8 mouse cellular contexts compared by ENCODE assay signal in the genomic region with DNA sequence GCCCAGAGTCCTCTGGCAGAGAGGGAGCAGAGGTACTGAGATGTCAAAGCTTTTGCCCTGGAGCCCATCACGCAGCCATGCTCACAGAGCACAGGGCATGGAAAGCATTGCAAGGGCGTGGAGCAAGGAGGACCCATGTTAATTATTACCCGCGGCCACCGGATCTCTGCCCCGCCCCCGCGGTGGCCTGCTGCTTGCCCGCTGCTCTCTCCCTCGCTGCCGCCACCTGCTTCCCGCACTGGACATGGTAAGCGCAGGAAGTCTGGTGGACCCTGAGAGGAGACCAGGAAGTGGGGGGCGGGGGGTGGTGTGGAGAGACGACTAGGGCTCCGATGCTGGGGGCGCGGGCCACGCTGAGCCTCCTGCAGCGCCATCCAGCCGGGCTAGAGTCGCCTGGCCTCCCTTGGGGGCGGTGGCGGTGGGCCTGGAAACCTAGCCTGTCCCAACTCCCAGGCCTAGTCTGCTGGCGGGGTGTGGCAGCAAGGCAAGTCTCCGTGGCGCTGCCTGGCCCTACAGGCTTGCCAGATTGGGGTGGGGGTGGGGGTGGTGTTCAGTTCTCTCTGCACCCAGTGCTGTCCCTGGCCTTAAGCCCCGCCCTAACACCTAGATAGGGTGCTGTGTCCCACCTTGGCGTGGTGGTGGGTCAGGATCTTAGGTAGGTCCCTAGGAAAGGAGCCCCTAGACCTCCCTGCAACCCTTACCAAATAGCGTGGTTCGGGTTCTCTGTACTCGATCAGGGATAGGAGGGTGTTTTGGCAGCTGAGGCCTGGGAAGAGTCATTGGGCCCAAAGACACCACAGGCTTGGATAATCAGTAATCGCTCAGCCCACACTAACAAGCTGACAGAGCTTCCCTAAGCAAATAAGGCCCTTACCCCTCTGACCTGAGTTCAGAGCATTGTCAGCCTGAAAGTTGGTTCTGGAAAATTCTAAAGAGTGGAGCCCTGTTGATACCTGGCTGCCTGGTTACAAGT. TPM values are rescaled to one million over a fixed set of nuclear protein-coding genes. Genes with fewer than 3 reads are reported as not detected.
DNase-seq lines count a peak whose midpoint lies in the region; ATAC-seq lines count a peak whose summit lies in the region.

Gene Pcbd1, plus strand, starts transcription at position 162 of the 973 bp plus-strand sequence.

- H3K4me2 ChIP-seq in embryonic facial prominence, embryonic 12.5 days (replicated peaks) = peak within 1 kb of the TSS; percentile 76
- peak within 1 kb of the TSS; percentile 74 for H3K4me2 ChIP-seq in hindbrain, embryonic 14.5 days (replicated peaks)
- H3K4me2 ChIP-seq in limb, embryonic 13.5 days (replicated peaks) = peak within 1 kb of the TSS; percentile 75
- H3K4me2 ChIP-seq in midbrain, embryonic 12.5 days (replicated peaks) = peak within 1 kb of the TSS; percentile 73

- H3K9ac ChIP-seq in embryonic facial prominence, embryonic 12.5 days = peak within 1 kb of the TSS; percentile 64
- peak within 1 kb of the TSS; percentile 69 for H3K9ac ChIP-seq in hindbrain, embryonic 14.5 days
- H3K9ac ChIP-seq in limb, embryonic 13.5 days = peak within 1 kb of the TSS; percentile 74
- peak within 1 kb of the TSS; percentile 66 for H3K9ac ChIP-seq in midbrain, embryonic 12.5 days (replicated peaks)

- H3K9me3 ChIP-seq in erythroblast, embryonic 14.5 days (ENCODE audit: control insufficient read depth, low read length) = no peaks in the 10 kb centered on the region
- H3K9me3 ChIP-seq in embryonic facial prominence, embryonic 12.5 days = no peaks in the 10 kb centered on the region
- no peaks in the 10 kb centered on the region for H3K9me3 ChIP-seq in hindbrain, embryonic 14.5 days (ENCODE audit: control insufficient read depth, low read length)
- H3K9me3 ChIP-seq in limb, embryonic 13.5 days = no peaks in the 10 kb centered on the region
- no peaks in the 10 kb centered on the region for H3K9me3 ChIP-seq in midbrain, embryonic 12.5 days

- no peak for ATAC-seq in erythroblast, adult 5-6 weeks (replicated peaks; ENCODE audit: low FRiP score, poor library complexity, severe bottlenecking)
- ATAC-seq in embryonic facial prominence, embryonic 12.5 days (ENCODE audit: insufficient number of reproducible peaks, insufficient read depth, low FRiP score, low TSS enrichment) = peak; percentile 42; the same call in 1 of the 2 replicates
- ATAC-seq in hindbrain, embryonic 14.5 days (ENCODE audit: low FRiP score) = peak; percentile 51; the same call in 1 of the 2 replicates
- ATAC-seq in limb, embryonic 13.5 days (ENCODE audit: low FRiP score, low read depth) = peak; percentile 41; the same call in 1 of the 2 replicates
- peak; percentile 70 for ATAC-seq in midbrain, embryonic 12.5 days (ENCODE audit: low FRiP score, low read depth)

- peaks cover 19% of the 10 kb centered on the region for H3K4me1 ChIP-seq in erythroblast, embryonic 14.5 days (ENCODE audit: control insufficient read depth)
- peaks cover 9% of the 10 kb centered on the region for H3K4me1 ChIP-seq in embryonic facial prominence, embryonic 12.5 days
- peaks cover 12% of the 10 kb centered on the region for H3K4me1 ChIP-seq in hindbrain, embryonic 14.5 days (replicated peaks; ENCODE audit: control insufficient read depth, insufficient read depth, low read length)
- H3K4me1 ChIP-seq in limb, embryonic 13.5 days = peaks cover 22% of the 10 kb centered on the region
- peaks cover 17% of the 10 kb centered on the region for H3K4me1 ChIP-seq in midbrain, embryonic 12.5 days

- no peaks in the 10 kb centered on the region for H3K27me3 ChIP-seq in erythroblast, embryonic 14.5 days (ENCODE audit: control insufficient read depth)
- no peaks in the 10 kb centered on the region for H3K27me3 ChIP-seq in embryonic facial prominence, embryonic 12.5 days
- H3K27me3 ChIP-seq in hindbrain, embryonic 14.5 days (ENCODE audit: control insufficient read depth, insufficient read depth, low read length) = no peaks in the 10 kb centered on the region
- no peaks in the 10 kb centered on the region for H3K27me3 ChIP-seq in limb, embryonic 13.5 days
- H3K27me3 ChIP-seq in midbrain, embryonic 12.5 days = no peaks in the 10 kb centered on the region

- peak; percentile 74 for DNase-seq in adrenal gland, postnatal 10 days
- DNase-seq in hindbrain, embryonic 14.5 days (ENCODE audit: low spot score) = peak; percentile 38
- DNase-seq in spleen, adult 18-20 months = no peak

- whole genome bisulfite sequencing in embryonic facial prominence, embryonic 12.5 days = 10% methylated on average over 30 of the region's 33 CpGs
- WGBS in hindbrain, embryonic 14.5 days = 9% methylated on average over 32 of the region's 33 CpGs
- 12% methylated on average over 31 of the region's 33 CpGs for WGBS in limb, embryonic 13.5 days
- WGBS in midbrain, embryonic 12.5 days = 11% methylated on average over 32 of the region's 33 CpGs

- peak within 1 kb of the TSS; percentile 63 for H3K4me3 ChIP-seq in erythroblast, embryonic 14.5 days (replicated peaks)
- H3K4me3 ChIP-seq in embryonic facial prominence, embryonic 12.5 days = peak within 1 kb of the TSS; percentile 35
- peak within 1 kb of the TSS; percentile 34 for H3K4me3 ChIP-seq in hindbrain, embryonic 14.5 days (replicated peaks; ENCODE audit: low read length)
- peak within 1 kb of the TSS; percentile 40 for H3K4me3 ChIP-seq in limb, embryonic 13.5 days
- H3K4me3 ChIP-seq in midbrain, embryonic 12.5 days = peak within 1 kb of the TSS; percentile 39

- peaks cover 6% of the 10 kb centered on the region for H3K36me3 ChIP-seq in erythroblast, embryonic 14.5 days (ENCODE audit: control insufficient read depth)
- H3K36me3 ChIP-seq in embryonic facial prominence, embryonic 12.5 days = no peaks in the 10 kb centered on the region
- H3K36me3 ChIP-seq in hindbrain, embryonic 14.5 days (replicated peaks; ENCODE audit: control insufficient read depth, insufficient read depth) = no peaks in the 10 kb centered on the region
- H3K36me3 ChIP-seq in limb, embryonic 13.5 days = 0 out of 2 replicates have a peak, but pooled peaks cover 2% of the 10 kb centered on the region
- H3K36me3 ChIP-seq in midbrain, embryonic 12.5 days = 0 out of 2 replicates have a peak, but pooled peaks cover 3% of the 10 kb centered on the region

- 0 out of 2 replicates have a peak within 1 kb of the TSS, but pooled peaks have one; percentile 26 for H3K27ac ChIP-seq in embryonic facial prominence, embryonic 12.5 days
- no peak within 1 kb of the TSS for H3K27ac ChIP-seq in hindbrain, embryonic 14.5 days
- peak within 1 kb of the TSS; percentile 10; the same call in 1 of the 2 replicates for H3K27ac ChIP-seq in limb, embryonic 13.5 days
- peak within 1 kb of the TSS; percentile 17; the same call in 1 of the 2 replicates for H3K27ac ChIP-seq in midbrain, embryonic 12.5 days (replicated peaks)

RNA-seq across cellular contexts. Expression of gene Pcbd1, which starts in this region (rescaled TPM):
- polyA plus RNA-seq in erythroblast, embryonic 14.5 days (2012) = 0.41 and 0.45 TPM in 2 replicates
- total RNA-seq in erythroblast, adult 5-6 weeks (2015; ENCODE audit: low replicate concordance) = 1.7 TPM in 1 of 2 replicates, not detected in the other
- total RNA-seq in erythroblast, adult 5-6 weeks (2017; ENCODE audit: low replicate concordance) = not detected in 2 replicates
- 10 to 100 TPM; 51.4 to 81.8 TPM for total RNA-seq in adrenal gland, postnatal 10 days (2021)
- 11.8 and 12.8 TPM in 2 replicates for polyA plus RNA-seq in embryonic facial prominence, embryonic 12.5 days (2016; fragmentation: Nextera tagmentation; extraction: Ambion mirVana)
- polyA plus RNA-seq in hindbrain, embryonic 14.5 days (2014; fragmentation: Nextera tagmentation; extraction: Ambion mirVana) = 47.6 and 48.5 TPM in 2 replicates
- polyA plus RNA-seq in limb, embryonic 13.5 days (2015; fragmentation: Nextera tagmentation; extraction: Ambion mirVana) = 11.1 and 11.7 TPM in 2 replicates
- 27.3 and 28.4 TPM in 2 replicates for polyA plus RNA-seq in midbrain, embryonic 12.5 days (2016; fragmentation: Nextera tagmentation; extraction: Ambion mirVana)

Comparison
In these comparisons a context has a peak if more than half of its experiments do, and no peak if none do; other contexts are left out.
1. RNA of gene Pcbd1 (total RNA-seq): 51.4 to 81.8 TPM in adrenal gland, postnatal 10 days; 1.7 TPM in erythroblast, adult 5-6 weeks; every median in the first group is over 10 times any median in the second.
2. DNase-seq: peak in adrenal gland, postnatal 10 days (single experiment) and hindbrain, embryonic 14.5 days (single experiment); none in spleen, adult 18-20 months (0 of 2).
3. Peak in every context shown above with its lines, with median percentiles within 50 percentile points of each other: H3K4me3 ChIP-seq, H3K4me2 ChIP-seq and H3K9ac ChIP-seq.